Mouse (Mus musculus) CH12.LX (cell line): ENCODE measurements around the gene Lrp2bp.

Source experiments
- CTCF ChIP-seq, 2 experiments: IDR thresholded peaks in 1 of 2; conservative IDR thresholded peaks in 1 of 2; 2 replicates each; pipeline ENCODE4 v1.5.1; 2011 to 2012; ENCODE audit warnings: low read depth in 2 of 2, low read length in 2 of 2, improper control_type of control experiment in 1 of 2, inconsistent platforms in 1 of 2, mild to moderate bottlenecking in 1 of 2, moderate library complexity in 1 of 2
- POLR2AphosphoS2 ChIP-seq: IDR thresholded peaks from 2 replicates; pipeline ENCODE4 v1.6.1; 2011; ENCODE audit warnings: low read depth, low read length, improper control_type of control experiment

DNA sequence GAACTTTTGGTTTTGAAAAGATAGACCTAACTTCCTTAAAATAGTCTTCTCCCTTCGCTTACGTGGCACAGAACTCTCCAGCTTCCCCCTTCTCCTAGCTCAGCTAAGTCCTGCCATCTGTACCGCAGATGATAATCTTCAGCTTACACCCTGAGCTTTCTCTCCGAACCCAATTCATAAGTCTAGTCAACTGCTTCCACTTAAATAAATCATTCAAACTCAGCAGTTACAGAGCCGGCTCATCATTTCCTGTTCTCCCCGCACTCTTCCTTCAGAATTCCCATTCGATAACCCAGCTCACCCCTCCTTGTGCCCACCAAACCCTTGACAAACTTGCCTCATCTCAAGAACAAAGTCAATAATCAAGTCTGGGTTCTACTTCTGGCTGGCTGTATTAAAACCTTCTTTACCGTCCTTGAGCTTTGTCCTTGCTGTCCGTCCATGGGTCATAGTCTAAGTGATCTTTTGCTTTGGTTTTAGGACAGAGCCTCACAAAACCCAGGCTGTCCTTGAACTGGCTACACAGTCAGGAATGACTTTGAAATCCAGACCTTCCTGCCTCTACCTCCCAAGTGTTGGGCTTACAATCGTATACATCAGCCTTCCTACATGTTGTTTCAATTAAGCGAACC is 23.1 kb upstream of the Lrp2bp start:
- TF ChIP-seq CTCF (conservative IDR thresholded peaks at IDR 0.05 in 1 of 2, IDR thresholded peaks at IDR 0.05 in 1 of 2; ENCODE audit: low read depth in 2 of 2, low read length in 2 of 2) (no peak), POLR2AphosphoS2 (no peak)
